Mouse (Mus musculus) embryonic facial prominence, embryonic 12.5 days (tissue): ENCODE measurements at regions not wholly inside any gene's neighbourhood (a gene's known extent, or its start where the extent isn't known, plus 50 kb on each side); places are given as distances from the start of the nearest gene placed in this dataset.
A peak's percentile ranks its signal among the peaks of the same experiment; 100 is the strongest.

Source experiments
- ATAC-seq: fragments of 200-750 bp; cut with Nextera tagmentation; 2 replicates; pipeline ENCODE4 v1.8.0; 2017; ENCODE audit not compliant: insufficient number of reproducible peaks, insufficient read depth, low FRiP score, low TSS enrichment
- H3K27ac ChIP-seq: fragments of 300-500 bp; sonication (generic); 2 replicates; pipeline ENCODE4 v1.5.1; 2016; ENCODE audit warnings: mild to moderate bottlenecking
- H3K27me3 ChIP-seq: fragments of 300-500 bp; sonication (generic); 2 replicates; pipeline ENCODE4 v1.6.1; 2016; ENCODE audit warnings: mild to moderate bottlenecking, moderate library complexity
- H3K36me3 ChIP-seq: fragments of 300-500 bp; sonication (generic); 2 replicates; pipeline ENCODE4 v1.6.1; 2016; ENCODE audit warnings: mild to moderate bottlenecking
- H3K4me1 ChIP-seq: fragments of 300-500 bp; sonication (generic); 2 replicates; pipeline ENCODE4 v1.6.1; 2016
- H3K4me2 ChIP-seq: fragments of 300-500 bp; sonication (generic); replicated peaks from 2 replicates; pipeline ENCODE4 v1.6.1; 2016; ENCODE audit warnings: mild to moderate bottlenecking, moderate library complexity
- H3K4me3 ChIP-seq: fragments of 300-500 bp; sonication (generic); 2 replicates; pipeline ENCODE4 v1.5.1; 2016; ENCODE audit warnings: mild to moderate bottlenecking
- H3K9ac ChIP-seq: fragments of 300-500 bp; sonication (generic); 2 replicates; pipeline ENCODE4 v1.6.1; 2016; ENCODE audit warnings: mild to moderate bottlenecking, moderate library complexity
- H3K9me3 ChIP-seq: fragments of 300-500 bp; sonication (generic); 2 replicates; pipeline ENCODE4 v1.6.1; 2016; ENCODE audit warnings: mild to moderate bottlenecking, moderate library complexity
- WGBS: fragments of 180-500 bp; shearing (Covaris S2); methylation state at CpG from one replicate; pipeline ENCODE4 v1.1.7; 2016; 5-methylcytosine and 5-hydroxymethylcytosine counted together

GRCm38 (mm10) chr10:118754791-118755190, 115.2 kb downstream of the Dyrk2 start:
- Histone ChIP-seq H3K9me3 (no peaks in the 10 kb centered on the region), H3K27ac (no peak overlapping the region)
- WGBS, result 87% methylated on average over 13 of the region's 13 CpGs

GRCm38 (mm10) chr10:118758825-118759471, 111.1 kb downstream of the Dyrk2 start:
- Histone ChIP-seq H3K36me3 (no peaks in the 10 kb centered on the region), H3K9ac (no peak overlapping the region), H3K4me2 (no peak overlapping the region), H3K4me1 (no peaks in the 10 kb centered on the region), H3K4me3 (no peak overlapping the region), H3K27me3 (no peaks in the 10 kb centered on the region), H3K9me3 (no peaks in the 10 kb centered on the region), H3K27ac (no peak overlapping the region)
- no peak for ATAC-seq
- WGBS, result 85% methylated on average over 18 of the region's 18 CpGs

More at GRCm38 (mm10) chr10:118754791-118755190, 115.2 kb downstream of the Dyrk2 start:
- no peak for ATAC-seq
- H3K4me3 ChIP-seq, result no peak overlapping the region
- H3K4me1 ChIP-seq, result no peaks in the 10 kb centered on the region
- no peak overlapping the region for H3K4me2 ChIP-seq
- H3K27me3 ChIP-seq, result no peaks in the 10 kb centered on the region
- no peak overlapping the region for H3K9ac ChIP-seq
- H3K36me3 ChIP-seq, result no peaks in the 10 kb centered on the region

DNA sequence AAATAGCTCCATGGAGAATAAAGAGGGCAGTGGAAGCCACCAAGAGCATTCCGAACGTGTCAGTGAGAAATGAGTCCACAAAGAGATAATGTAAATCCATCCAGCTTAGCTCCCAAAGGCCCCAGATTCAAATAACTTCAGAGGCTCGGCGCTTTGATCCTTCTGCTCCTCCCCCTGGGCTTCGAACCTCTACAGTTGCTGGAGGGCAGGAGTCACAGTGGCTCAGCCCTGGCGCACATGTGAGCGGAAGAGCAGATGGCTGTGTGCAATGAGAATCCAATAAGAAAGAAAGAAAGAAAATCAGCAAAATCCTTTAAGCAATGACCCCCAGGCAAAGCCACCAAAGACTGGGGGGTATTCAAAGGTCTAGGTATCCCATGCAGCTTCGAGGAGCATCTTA, 109.6 kb downstream of the Dyrk2 start:
- Histone ChIP-seq H3K36me3 (no peaks in the 10 kb centered on the region), H3K27ac (no peak overlapping the region), H3K27me3 (no peaks in the 10 kb centered on the region), H3K4me2 (no peak overlapping the region), H3K9ac (no peak overlapping the region), H3K9me3 (no peaks in the 10 kb centered on the region), H3K4me1 (no peaks in the 10 kb centered on the region), H3K4me3 (no peak overlapping the region)
- ATAC-seq, result no peak
- WGBS, result 70% methylated on average over 8 of the region's 8 CpGs

DNA sequence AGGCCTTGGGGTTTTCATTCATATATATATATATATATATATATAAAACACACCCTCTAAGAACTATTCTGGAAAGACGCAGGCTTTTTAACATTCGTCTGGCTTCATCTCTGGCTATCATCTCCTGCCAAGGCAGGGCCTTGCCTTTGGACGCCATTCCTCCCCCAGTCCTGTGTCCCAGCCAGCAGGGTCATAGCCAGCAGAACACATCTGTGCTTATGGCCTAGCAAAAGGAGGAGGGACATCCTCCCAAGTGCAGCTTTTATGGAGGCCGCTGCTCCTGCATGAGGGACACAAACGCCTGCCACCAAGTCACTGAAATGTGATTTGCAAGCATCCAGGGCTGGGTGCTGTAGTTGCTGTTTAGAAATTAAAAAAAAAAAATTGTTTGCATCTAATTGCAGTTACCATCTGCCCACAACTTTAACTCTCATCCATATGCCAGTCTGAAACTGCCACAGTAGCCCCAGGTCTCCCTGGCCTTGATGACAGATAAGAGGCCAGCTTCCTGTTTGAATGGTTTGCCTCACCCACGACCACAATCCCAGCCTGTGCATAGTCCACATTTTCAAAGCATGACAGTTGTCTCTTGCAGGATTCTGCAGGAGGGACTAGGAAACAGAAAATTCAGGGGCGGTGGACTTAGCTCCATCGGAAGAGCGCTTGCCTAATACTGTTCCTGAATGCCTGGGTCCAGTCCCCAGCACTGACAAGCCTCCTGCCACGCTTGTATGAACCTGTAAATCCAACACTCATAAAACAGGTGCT, 108.7 kb downstream of the Dyrk2 start:
- H3K9ac ChIP-seq, result no peak overlapping the region
- no peak overlapping the region for H3K4me3 ChIP-seq
- no peaks in the 10 kb centered on the region for H3K27me3 ChIP-seq
- no peaks in the 10 kb centered on the region; the same call in 1 of the 2 replicates for H3K4me1 ChIP-seq
- no peak for ATAC-seq
- H3K4me2 ChIP-seq, result no peak overlapping the region
- no peaks in the 10 kb centered on the region for H3K36me3 ChIP-seq
- 75% methylated on average over 10 of the region's 10 CpGs for WGBS
- H3K27ac ChIP-seq, result no peak overlapping the region
- no peaks in the 10 kb centered on the region for H3K9me3 ChIP-seq

- 92% methylated on average over 9 of the region's 9 CpGs for WGBS
- peaks cover 2% of the 10 kb centered on the region; the same call in 1 of the 2 replicates for H3K4me1 ChIP-seq
- H3K27me3 ChIP-seq, result no peaks in the 10 kb centered on the region
- H3K4me2 ChIP-seq, result no peak overlapping the region
- no peak overlapping the region for H3K9ac ChIP-seq
- ATAC-seq, result no peak
- H3K36me3 ChIP-seq, result no peaks in the 10 kb centered on the region
- no peak overlapping the region for H3K27ac ChIP-seq
- H3K4me3 ChIP-seq, result no peak overlapping the region
- no peaks in the 10 kb centered on the region for H3K9me3 ChIP-seq
These were observed 105.0 kb downstream of the Dyrk2 start for GRCm38 (mm10) chr10:118765051-118765450.

DNA sequence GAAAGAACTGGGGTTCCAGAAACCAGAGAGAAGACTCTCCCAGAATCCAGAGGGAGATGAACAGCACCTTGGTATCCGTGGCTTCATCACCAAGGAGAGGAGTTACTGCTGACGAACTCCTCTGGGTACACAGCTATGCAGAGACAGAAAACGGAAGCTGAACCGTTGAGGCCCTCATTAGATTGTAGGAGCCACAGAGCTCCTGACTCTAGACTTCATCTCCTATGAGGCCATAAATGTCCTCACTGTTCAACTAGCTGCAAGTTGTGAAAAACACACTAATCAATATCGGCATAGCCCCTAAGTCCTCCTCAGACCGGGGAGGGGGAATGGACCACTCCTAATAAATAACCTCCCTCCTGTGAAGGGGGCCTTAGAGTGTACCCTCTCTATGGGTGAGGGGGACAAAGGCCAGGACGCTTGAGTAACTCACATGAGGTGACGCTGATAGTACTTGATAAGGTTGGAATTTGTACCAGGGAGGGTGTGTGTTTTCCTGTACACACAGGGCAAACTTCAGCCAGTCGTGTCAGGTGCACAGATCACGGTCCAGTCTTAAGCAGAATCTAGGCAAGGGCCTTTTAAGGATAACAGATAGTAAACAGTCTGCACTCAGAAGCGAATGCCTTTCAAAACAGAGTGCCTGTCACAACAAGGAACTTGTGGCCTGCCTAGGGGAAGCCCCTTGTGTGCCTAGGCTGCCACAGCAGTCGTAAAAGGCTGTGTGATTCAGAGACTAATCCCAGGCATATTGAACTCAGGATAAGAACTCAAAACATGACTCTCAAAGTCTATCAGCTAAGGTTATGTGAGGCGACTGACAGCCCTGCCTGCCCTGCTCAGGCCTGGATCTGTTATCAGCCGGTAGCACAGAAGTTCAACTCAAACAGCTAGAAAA, 104.2 kb downstream of the Dyrk2 start:
- 68% methylated on average over 14 of the region's 14 CpGs for WGBS

DNA sequence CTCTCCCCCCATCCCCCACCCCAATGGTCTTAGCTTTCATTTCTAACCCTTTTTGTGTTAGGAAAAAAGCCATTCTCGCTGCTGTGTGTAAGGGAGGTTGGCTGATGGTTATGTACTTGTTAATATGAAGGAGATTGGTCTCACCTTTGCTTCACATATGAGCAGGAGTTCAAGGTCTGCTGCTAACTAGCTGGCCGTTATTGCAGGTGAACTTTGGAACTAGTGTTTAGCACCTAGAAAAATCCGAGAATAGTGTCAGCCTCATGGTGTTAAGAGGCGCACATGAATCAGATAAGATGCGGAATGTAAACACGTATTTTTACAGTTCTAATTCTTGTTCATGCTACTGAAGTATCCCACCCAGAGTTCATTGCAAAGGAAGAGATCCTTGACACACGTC, 103.2 kb downstream of the Dyrk2 start:
- H3K4me3 ChIP-seq, result no peak overlapping the region
- WGBS, result 78% methylated on average over 7 of the region's 7 CpGs

More for the DNA sequence above, 104.2 kb downstream of the Dyrk2 start:
- Histone ChIP-seq H3K9me3 (no peaks in the 10 kb centered on the region), H3K4me2 (no peak overlapping the region), H3K27me3 (no peaks in the 10 kb centered on the region), H3K27ac (no peak overlapping the region), H3K4me1 (peaks cover 2% of the 10 kb centered on the region; the same call in 1 of the 2 replicates), H3K4me3 (no peak overlapping the region), H3K9ac (no peak overlapping the region), H3K36me3 (no peaks in the 10 kb centered on the region)
- no peak for ATAC-seq

DNA sequence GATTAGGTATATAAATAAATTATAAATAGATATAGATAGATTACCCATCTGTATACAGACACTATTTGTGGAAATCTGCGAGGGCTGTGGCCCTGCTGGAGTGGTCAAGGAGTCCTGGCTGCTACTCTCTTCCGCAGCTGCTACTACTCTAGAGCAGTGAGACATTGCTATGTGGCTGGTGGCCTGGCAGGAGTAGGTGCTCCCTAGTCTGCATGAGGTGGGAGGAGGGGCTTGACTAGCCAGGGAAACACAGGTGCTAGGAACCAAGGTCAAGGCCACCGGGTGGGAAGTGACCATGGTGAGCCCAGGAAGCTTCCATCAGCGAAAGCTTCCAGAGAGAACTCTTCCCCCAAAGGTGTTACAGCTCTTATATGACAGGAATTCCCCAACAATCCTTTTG, 100.3 kb downstream of the Dyrk2 start:
- Histone ChIP-seq H3K4me1 (peaks cover 2% of the 10 kb centered on the region; the same call in 1 of the 2 replicates), H3K9me3 (no peaks in the 10 kb centered on the region), H3K27me3 (no peaks in the 10 kb centered on the region), H3K4me3 (no peak overlapping the region), H3K36me3 (no peaks in the 10 kb centered on the region), H3K9ac (peak overlapping the region; percentile 50; the same call in 1 of the 2 replicates), H3K27ac (no peak overlapping the region), H3K4me2 (no peak overlapping the region)
- WGBS, result 88% methylated on average over 4 of the region's 4 CpGs
- no peak for ATAC-seq

More for the DNA sequence above, 103.2 kb downstream of the Dyrk2 start:
- peaks cover 2% of the 10 kb centered on the region; the same call in 1 of the 2 replicates for H3K4me1 ChIP-seq
- no peak for ATAC-seq
- no peaks in the 10 kb centered on the region for H3K27me3 ChIP-seq
- H3K36me3 ChIP-seq, result no peaks in the 10 kb centered on the region
- no peak overlapping the region for H3K9ac ChIP-seq
- H3K27ac ChIP-seq, result no peak overlapping the region
- H3K9me3 ChIP-seq, result no peaks in the 10 kb centered on the region
- no peak overlapping the region for H3K4me2 ChIP-seq

DNA sequence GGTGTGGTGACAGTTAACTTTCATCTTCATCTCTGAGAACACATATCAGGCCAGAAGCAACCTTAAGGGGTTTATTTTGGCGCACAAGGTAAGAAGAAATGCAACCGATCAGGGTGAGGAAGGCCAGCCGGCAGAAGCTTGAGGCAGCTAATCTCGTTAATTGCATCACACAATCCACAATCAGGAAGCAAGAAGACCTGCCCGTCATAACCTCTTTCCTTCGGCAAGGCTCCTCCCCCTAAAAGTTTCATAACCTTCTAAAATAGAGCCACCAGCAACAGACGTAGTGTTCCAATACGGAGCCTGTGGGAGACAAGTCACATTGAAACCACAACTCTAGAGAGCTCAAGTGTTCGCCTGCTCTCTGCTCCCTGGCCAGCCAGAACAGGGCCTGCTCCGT, 91.4 kb downstream of the Dyrk2 start:
- Histone ChIP-seq H3K4me1 (no peaks in the 10 kb centered on the region), H3K27ac (no peak overlapping the region), H3K9ac (no peak overlapping the region), H3K4me3 (no peak overlapping the region), H3K36me3 (no peaks in the 10 kb centered on the region), H3K4me2 (no peak overlapping the region), H3K27me3 (no peaks in the 10 kb centered on the region), H3K9me3 (no peaks in the 10 kb centered on the region)
- whole genome bisulfite sequencing, result 92% methylated on average over 10 of the region's 10 CpGs
- ATAC-seq, result no peak

GRCm38 (mm10) chr10:118780831-118781569, 89.0 kb downstream of the Dyrk2 start:
- WGBS, result 88% methylated on average over 10 of the region's 10 CpGs
- Histone ChIP-seq H3K27ac (no peak overlapping the region), H3K4me1 (no peaks in the 10 kb centered on the region), H3K36me3 (no peaks in the 10 kb centered on the region), H3K4me3 (no peak overlapping the region), H3K4me2 (no peak overlapping the region), H3K9ac (no peak overlapping the region), H3K9me3 (no peaks in the 10 kb centered on the region), H3K27me3 (no peaks in the 10 kb centered on the region)
- no peak for ATAC-seq

GRCm38 (mm10) chr10:118781811-118782232, 88.2 kb downstream of the Dyrk2 start:
- Histone ChIP-seq H3K4me3 (no peak overlapping the region), H3K4me1 (no peaks in the 10 kb centered on the region), H3K4me2 (no peak overlapping the region), H3K36me3 (no peaks in the 10 kb centered on the region), H3K27ac (no peak overlapping the region), H3K9ac (no peak overlapping the region), H3K27me3 (no peaks in the 10 kb centered on the region), H3K9me3 (no peaks in the 10 kb centered on the region)
- 83% methylated on average over 10 of the region's 10 CpGs for WGBS
- no peak for ATAC-seq
